2 mouse cellular contexts compared by ENCODE assay signal in the genomic region with DNA sequence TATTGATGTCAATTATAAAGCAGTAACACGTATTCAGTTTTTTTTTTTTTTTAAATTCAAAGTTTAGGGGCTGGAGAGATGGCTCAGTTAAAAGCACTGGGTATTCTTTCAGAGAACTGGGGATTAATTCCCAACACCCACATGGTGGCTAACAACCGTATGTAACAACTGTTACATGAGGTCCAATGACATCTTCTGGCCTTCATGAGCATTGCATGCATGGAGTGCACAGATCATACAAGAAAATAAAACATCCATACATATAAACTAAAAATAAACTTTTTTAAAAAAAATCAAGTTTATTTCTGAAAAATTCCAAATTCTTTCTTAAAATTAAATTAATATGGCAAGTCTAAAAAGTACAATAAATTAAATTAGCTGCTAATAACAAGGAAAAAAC.
TF ChIP-seq lines count a peak whose summit lies in the region.

No protein-coding gene starts in this region.

TF ChIP-seq in CH12.LX, 34 proteins besides CTCF, POLR2A, EP300 and RAD21:
- peak; percentile 35; the same call in 1 of the 2 replicates for TF ChIP-seq SMC3 (IDR thresholded peaks at IDR 0.05; ENCODE audit: low read depth, low read length)
- TF ChIP-seq ELF1 (IDR thresholded peaks at IDR 0.05; ENCODE audit: low read depth, low read length), result no peak
TF ChIP-seq in CH12.LX: peak in this region for 1.

TF ChIP-seq in MEL, 35 proteins besides CTCF, POLR2A, EP300 and RAD21:
- TF ChIP-seq SMC3 (IDR thresholded peaks at IDR 0.05; ENCODE audit: low read depth, low read length) (peak; percentile 64), GABPA (IDR thresholded peaks at IDR 0.05; ENCODE audit: low read depth, low read length) (no peak), ZC3H11A (IDR thresholded peaks at IDR 0.05; ENCODE audit: low read depth, low read length) (peak; percentile 44)
